Mouse (Mus musculus): ENCODE measurements around the gene Pbxip1.

Gene Pbxip1

GRCm38 (mm10) chr3:89435041-89435440, 1.5 kb upstream of the Pbxip1 start:
- peak; percentile 89 for DNase-seq

DNA sequence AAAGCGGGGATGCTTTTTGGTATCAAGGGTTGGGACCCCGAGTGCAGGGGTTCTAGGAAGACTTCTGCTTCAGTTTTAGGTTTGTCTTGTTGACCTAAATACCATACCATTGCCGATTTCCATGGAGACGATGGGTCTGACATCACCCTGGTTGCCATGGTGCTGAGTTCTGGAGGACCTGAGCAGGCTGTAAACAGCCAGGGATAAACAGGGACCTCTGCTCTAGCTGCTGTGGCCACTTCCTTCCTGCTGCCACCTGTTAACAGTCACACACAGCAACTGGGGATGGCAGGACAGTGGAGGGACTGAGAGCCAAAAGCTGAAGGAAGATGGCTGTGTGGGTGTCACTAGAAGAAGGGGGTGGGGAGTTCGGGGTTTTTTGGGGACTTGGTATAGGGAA, 763 bp downstream of the Pbxip1 start:
- DNase-seq, result peak; percentile 95

DNA sequence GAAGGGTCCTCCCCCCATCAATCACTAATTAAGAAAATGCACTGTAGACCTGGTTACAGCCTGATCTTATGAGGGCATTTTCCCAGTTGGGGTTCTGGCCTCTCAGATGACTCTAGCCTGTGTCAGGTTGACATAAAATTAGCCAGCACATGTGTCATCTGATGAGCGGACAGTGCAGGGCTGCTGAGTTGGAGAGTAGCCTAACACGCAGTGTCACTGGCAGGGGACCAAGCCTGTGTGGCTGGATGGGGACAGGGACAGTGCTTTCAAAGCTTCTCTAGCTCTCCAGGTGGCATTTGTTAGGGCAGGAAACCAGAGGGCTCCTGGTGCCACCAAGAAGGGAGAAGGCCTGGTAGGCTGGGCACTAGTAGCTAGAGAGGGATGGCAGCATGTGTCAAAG, 4.2 kb downstream of the Pbxip1 start:
- DNase-seq, result peak; percentile 92

DNA sequence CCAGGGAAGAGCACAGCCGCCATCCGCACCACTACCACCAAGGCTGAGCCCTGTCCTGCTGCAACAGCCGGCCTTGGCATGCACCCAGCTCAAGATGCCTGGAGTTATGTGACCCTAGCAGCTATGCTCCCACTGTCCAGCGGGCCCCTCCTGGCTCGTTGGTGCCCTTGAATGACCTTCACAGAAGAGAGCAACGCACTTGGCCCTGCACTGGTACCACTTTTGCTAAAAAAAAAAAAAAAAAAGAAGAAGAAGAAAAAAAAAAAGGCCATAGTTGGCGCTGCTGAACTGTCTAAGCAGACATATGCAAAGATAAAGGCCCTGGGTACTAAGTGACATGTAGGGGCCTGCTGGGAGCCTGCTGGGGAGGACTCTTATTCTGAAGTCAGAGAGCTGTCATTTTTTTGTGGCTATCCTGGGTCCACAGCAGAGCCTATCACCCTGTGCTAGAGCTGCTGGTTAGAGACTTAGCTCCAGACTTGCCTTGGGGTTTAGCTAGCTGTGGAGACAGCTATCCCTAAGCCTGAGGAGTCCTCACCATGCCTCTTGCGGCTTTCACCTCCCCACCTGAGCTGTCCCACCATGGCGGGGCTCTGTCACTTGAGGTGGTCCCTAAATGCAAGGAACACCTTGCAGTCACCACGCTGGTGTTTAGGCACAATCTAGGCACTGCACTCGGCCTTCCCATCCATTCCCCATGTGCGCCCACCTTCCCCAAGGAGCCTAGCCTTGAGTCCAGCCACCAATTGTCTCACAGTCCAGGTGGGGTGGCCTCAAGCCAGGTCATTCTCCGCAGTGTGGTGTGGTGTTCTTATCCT, 12.4 kb downstream of the Pbxip1 start:
- peak; percentile 93 for DNase-seq

- DNase-seq, result peak; percentile 96
These were observed 13.0 kb downstream of the Pbxip1 start for GRCm38 (mm10) chr3:89449541-89449940.

DNA sequence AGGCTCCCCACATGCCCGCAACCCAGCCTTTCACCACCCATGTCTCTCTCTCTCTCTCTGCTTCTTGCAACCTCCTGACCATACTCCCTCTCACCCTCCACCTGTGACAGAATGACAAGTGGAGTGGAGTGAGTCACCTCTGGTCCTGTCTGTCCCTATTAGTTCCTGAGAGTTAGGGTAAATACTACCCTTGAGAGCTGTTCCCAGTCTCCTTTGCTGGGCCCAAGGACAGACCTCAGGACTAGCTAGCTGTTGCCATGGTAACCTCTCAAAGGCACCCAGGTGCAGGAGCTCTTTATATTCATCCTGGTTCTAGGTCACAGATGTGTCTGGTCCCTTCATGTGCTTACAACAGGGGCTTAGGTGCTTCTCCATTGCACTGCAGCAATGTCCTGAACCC, 15.4 kb downstream of the Pbxip1 start:
- DNase-seq, result no peak

- DNase-seq, result no peak
These were observed 18.1 kb downstream of the Pbxip1 start, which contains the start of gene Pmvk for GRCm38 (mm10) chr3:89454401-89455177. Gene Pmvk, plus strand, starts transcription at chr3:89454541.

DNA sequence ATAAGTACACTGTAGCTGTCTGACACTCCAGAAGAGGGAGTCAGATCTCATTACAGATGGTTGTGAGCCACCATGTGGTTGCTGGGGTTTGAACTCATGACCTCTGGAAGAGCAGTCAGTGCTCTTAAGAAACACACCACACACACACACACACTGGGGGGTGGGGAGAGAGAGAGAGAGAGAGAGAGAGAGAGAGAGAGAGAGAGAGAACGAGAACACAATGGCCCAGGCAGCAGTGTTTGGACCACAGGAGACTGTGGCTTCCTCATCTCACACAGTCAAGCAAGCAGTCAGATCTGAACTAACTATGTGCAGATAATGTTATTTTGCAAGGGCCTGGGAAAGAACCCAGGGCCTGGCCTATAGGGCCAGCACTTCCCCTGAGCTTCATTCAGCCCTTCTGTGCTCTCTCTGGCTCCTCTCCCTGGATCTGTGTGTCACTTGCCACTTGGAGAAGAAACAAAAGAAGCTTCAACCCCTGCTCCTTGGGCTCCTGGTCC, 19.3 kb downstream of the Pbxip1 start:
- DNase-seq, result no peak

GRCm38 (mm10) chr3:89456726-89457665, 20.5 kb downstream of the Pbxip1 start:
- DNase-seq, result peak; percentile 92

GRCm38 (mm10) chr3:89458372-89458964, 22.0 kb downstream of the Pbxip1 start:
- peak; percentile 92 for DNase-seq

- DNase-seq, result peak; percentile 98
These were observed 22.7 kb downstream of the Pbxip1 start for GRCm38 (mm10) chr3:89458965-89459807.

- DNase-seq, result no peak
These were observed 31.8 kb downstream of the Pbxip1 start for GRCm38 (mm10) chr3:89468268-89468667.

GRCm38 (mm10) chr3:89472280-89472679, 35.8 kb downstream of the Pbxip1 start:
- DNase-seq, result no peak

GRCm38 (mm10) chr3:89473838-89474237, 37.3 kb downstream of the Pbxip1 start:
- no peak for DNase-seq

DNA sequence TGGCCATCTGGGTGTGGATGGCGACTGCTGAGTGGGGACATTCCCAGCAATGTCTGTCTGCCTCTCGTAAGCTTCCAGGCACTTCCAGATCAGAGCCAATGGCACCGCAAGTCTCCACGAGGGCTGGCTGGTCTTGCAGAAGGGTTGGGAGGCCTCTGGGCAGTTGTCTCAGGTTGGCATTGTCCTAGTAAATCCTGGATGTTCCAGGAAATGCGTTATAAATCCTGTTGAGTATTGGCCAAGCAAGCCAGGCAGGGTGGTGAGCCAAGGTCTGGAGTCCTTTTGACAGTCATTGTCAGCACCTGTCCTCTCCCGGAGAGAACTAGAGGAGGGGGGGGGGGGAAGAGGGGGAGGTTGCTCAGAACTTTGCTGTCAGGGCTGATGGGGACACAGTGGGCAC, 42.5 kb downstream of the Pbxip1 start:
- no peak for DNase-seq

DNA sequence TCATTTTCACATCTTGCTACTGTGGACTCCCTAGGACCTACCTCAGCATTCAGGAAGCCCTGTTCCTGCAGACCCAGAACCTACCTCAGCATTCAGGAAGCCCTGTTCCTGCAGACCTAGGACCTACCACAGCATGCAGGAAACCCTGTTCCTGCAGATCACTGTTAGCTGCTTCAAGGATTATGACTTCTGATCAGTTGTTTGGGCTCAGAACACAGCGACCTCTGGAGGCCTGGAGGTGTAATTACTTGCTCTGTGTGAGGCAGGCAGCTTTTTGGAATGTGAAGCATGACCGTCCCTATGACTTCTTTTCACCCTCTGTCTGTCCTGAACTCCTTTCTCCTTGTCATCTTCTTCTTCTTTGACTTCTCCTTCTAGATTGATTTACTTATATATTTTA, 45.0 kb downstream of the Pbxip1 start:
- no peak for DNase-seq

- DNase-seq, result no peak
These were observed 45.7 kb downstream of the Pbxip1 start for GRCm38 (mm10) chr3:89482249-89482648.

DNA sequence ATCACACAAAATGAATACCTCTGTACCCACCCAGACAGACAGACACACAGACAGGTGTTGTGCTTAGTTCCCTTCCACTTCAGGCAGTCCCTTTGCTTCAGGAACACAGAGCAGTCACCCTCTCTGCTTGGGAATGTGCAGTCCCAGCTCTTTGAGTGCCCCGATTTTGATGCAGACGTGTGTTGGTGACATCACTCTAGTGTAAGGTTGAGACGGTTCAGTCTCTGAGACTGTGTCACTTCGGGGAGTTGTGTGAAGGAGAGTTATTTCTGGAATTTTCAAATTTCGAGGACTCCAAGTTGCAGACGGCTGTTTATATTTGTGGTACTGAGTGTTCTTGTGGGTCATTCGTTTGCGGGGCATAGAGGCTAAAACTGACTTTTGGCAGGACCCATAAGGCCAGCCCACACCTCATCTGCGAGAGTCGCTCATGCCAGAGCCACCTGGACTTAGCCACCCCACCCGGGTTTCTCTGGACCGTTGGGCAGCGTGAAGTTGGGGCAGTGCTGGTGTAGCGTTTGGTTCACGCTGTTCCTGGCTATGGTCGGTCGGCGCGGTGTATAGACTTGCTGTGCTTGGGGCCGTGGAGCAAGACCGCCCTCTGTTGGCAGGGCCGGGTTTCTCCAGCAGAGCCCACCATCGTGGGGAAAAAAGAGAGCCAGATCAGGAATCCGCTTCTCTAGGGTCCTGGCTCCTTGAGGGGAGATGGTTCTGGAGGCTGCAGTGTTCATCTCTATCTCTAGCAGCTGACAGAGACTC, 48.4 kb downstream of the Pbxip1 start:
- DNase-seq, result peak; percentile 96

DNA sequence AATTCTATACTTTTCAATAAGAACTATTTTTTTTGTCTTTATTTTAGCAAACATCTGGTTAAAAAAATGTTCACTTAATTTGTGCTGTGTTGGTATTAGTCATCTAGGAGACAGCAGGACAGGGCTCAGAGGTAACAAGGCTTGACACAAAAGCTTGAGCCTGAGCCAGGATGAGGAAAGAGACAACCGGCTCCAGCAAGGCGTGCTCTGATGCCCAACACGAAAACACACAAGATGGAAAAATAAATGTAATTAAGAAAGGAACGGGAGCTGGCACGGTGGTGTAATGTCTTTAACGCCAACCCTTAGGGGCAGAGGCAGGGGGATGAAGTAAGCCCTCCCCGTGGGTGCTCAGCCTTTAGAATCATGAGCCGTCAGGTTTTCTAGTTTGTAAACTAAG, 49.6 kb downstream of the Pbxip1 start:
- no peak for DNase-seq

DNA sequence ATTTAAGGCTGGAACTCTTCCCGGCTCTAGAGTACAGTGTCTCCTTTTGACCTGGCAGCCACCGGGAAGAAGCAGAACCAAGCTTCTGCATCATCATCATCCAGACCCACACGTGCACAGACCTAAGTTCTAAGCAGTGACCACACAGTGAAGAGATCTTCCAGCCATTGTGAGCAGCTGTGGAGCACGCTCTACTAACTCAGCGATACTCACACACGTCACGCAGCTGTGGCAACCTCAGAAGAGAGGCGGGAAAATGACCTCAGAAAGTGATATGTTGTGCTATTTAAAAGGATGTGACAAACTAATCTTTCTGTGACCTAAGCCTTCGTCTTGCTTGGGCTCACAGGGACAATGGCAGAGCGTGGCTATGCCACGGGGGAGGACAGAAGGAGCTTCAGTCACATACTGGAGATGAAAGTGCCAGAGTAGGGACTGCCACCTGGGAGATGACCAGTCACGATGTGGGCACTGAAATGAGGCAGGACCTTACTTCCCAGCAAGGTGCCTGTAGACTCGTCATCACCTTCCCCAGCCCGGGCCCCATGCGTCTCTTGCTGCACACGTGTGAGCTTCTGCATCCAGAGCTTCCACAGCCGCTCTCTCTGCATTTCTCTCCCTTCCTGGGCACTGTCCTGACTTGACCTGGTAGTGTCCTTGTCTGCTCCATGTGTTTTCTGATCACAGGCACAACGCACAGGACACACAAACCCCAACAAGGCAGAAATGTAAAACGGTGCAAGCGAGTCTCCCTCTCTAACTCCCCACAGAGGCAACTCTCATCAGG, 50.6 kb downstream of the Pbxip1 start:
- DNase-seq, result peak; percentile 89

Data from heart, adult 11 months (tissue).